In genomic region chr6:128200116-128200846, GRCm38 (mm10) we compare ENCODE assay signal across 7 mouse cellular contexts. TPM values are rescaled to one million over a fixed set of nuclear protein-coding genes. Genes with fewer than 3 reads are reported as not detected.
A peak's percentile ranks its signal among the peaks of the same experiment; 100 is the strongest.
DNase-seq lines count a peak whose midpoint lies in the region; ATAC-seq lines count a peak whose summit lies in the region.

No protein-coding gene starts in this region.

- H3K27me3 ChIP-seq in embryonic facial prominence, embryonic 11.5 days (ENCODE audit: control insufficient read depth, insufficient read depth, low read length): no peaks in the 10 kb centered on the region
- no peaks in the 10 kb centered on the region for H3K27me3 ChIP-seq in limb, embryonic 10.5 days (ENCODE audit: low read depth, poor library complexity, severe bottlenecking)
- 0 out of 2 replicates have a peak, but pooled peaks cover 3% of the 10 kb centered on the region for H3K27me3 ChIP-seq in midbrain, embryonic 13.5 days

- peak overlapping the region; percentile 66 for H3K9ac ChIP-seq in embryonic facial prominence, embryonic 11.5 days (replicated peaks; ENCODE audit: low read length)
- peak overlapping the region; percentile 68 for H3K9ac ChIP-seq in midbrain, embryonic 13.5 days (replicated peaks)

- no peaks in the 10 kb centered on the region for H3K36me3 ChIP-seq in embryonic facial prominence, embryonic 11.5 days (replicated peaks; ENCODE audit: control insufficient read depth, insufficient read depth, low read depth, low read length)
- H3K36me3 ChIP-seq in limb, embryonic 10.5 days: no peaks in the 10 kb centered on the region
- H3K36me3 ChIP-seq in midbrain, embryonic 13.5 days: no peaks in the 10 kb centered on the region

- H3K4me2 ChIP-seq in embryonic facial prominence, embryonic 11.5 days (ENCODE audit: low read depth, low read length): peak overlapping the region; percentile 92
- peak overlapping the region; percentile 90 for H3K4me2 ChIP-seq in midbrain, embryonic 13.5 days (replicated peaks)

- peak overlapping the region; percentile 53 for H3K4me3 ChIP-seq in embryonic facial prominence, embryonic 11.5 days (ENCODE audit: low read depth, low read length)
- H3K4me3 ChIP-seq in limb, embryonic 10.5 days: peak overlapping the region; percentile 63
- peak overlapping the region; percentile 59 for H3K4me3 ChIP-seq in midbrain, embryonic 13.5 days (replicated peaks)

- DNase-seq in adrenal gland, postnatal 14 days: peak; percentile 100
- peak; percentile 98 for DNase-seq in embryonic facial prominence, embryonic 11.5 days (ENCODE audit: low spot score)
- peak; percentile 99 for DNase-seq in kidney, adult 11 months
- DNase-seq in limb, embryonic 10.5 days (ENCODE audit: low spot score): peak; percentile 98
- peak; percentile 89 for DNase-seq in spleen, adult 12 weeks (ENCODE audit: low spot score)

- under 1% methylated on average over 54 of the region's 54 CpGs for WGBS in embryonic facial prominence, embryonic 11.5 days
- under 1% methylated on average over 54 of the region's 54 CpGs for WGBS in limb, embryonic 10.5 days
- under 1% methylated on average over 54 of the region's 54 CpGs for WGBS in midbrain, embryonic 13.5 days

- no peaks in the 10 kb centered on the region for H3K4me1 ChIP-seq in embryonic facial prominence, embryonic 11.5 days (ENCODE audit: control insufficient read depth, insufficient read depth, low read length)
- peaks cover 13% of the 10 kb centered on the region for H3K4me1 ChIP-seq in limb, embryonic 10.5 days
- peaks cover 10% of the 10 kb centered on the region for H3K4me1 ChIP-seq in midbrain, embryonic 13.5 days (replicated peaks)

- no peaks in the 10 kb centered on the region for H3K9me3 ChIP-seq in embryonic facial prominence, embryonic 11.5 days (replicated peaks; ENCODE audit: control insufficient read depth, low read length)
- no peaks in the 10 kb centered on the region for H3K9me3 ChIP-seq in limb, embryonic 10.5 days (replicated peaks)
- no peaks in the 10 kb centered on the region for H3K9me3 ChIP-seq in midbrain, embryonic 13.5 days

- ATAC-seq in embryonic facial prominence, embryonic 11.5 days (replicated peaks; ENCODE audit: insufficient number of reproducible peaks, low FRiP score, low TSS enrichment, low read depth): peak; percentile 97
- ATAC-seq in granulocyte monocyte progenitor cell, adult 5-6 weeks (replicated peaks; ENCODE audit: poor library complexity, severe bottlenecking): peak; percentile 97
- ATAC-seq in midbrain, embryonic 13.5 days: peak; percentile 99

- no peak overlapping the region for H3K27ac ChIP-seq in embryonic facial prominence, embryonic 11.5 days (replicated peaks; ENCODE audit: low read depth, low read length)
- peak overlapping the region; percentile 81 for H3K27ac ChIP-seq in limb, embryonic 10.5 days
- no peak overlapping the region; the same call in 1 of the 2 replicates for H3K27ac ChIP-seq in midbrain, embryonic 13.5 days

RNA-seq across cellular contexts. Expression of gene Tspan9, which starts 56.9 kb away (rescaled TPM):
- total RNA-seq in adrenal gland, postnatal 14 days (2021): 53.9 and 59.0 TPM in 2 replicates
- 63.9 and 71.7 TPM in 2 replicates for polyA plus RNA-seq in embryonic facial prominence, embryonic 11.5 days (2014; fragmentation: Nextera tagmentation; extraction: Ambion mirVana)
- 2.2 TPM in 1 of 2 replicates, not detected in the other for total RNA-seq in granulocyte monocyte progenitor cell, adult 5-6 weeks (2014; fragmentation: Nextera tagmentation)
- 0.62 and 3.4 TPM in 2 replicates for total RNA-seq in granulocyte monocyte progenitor cell, adult 5-6 weeks (2017)
- polyA plus RNA-seq in limb, embryonic 10.5 days (2016; fragmentation: Nextera tagmentation; extraction: Ambion mirVana): 61.2 and 78.5 TPM in 2 replicates
- 24.0 and 29.3 TPM in 2 replicates for polyA plus RNA-seq in midbrain, embryonic 13.5 days (2015; fragmentation: Nextera tagmentation; extraction: Ambion mirVana)
